Mouse (Mus musculus) NIH3T3 (cell line): Measurements from ENCODE around the gene Gm17545.
A peak's percentile ranks its signal among the peaks of the same experiment; 100 is the strongest.

Source experiments
- DNase-seq: peaks from one replicate; pipeline ENCODE4 v3.0.0-alpha.2; 2012; ENCODE audit warnings: low read depth

The Gm17545 gene

GRCm38 (mm10) chr9:22445123-22445522 lies 9.0 kb upstream of the Gm17545 start:
- DNase-seq: no peak

GRCm38 (mm10) chr9:22447213-22447612 lies 6.9 kb upstream of the Gm17545 start:
- DNase-seq: no peak

- peak; percentile 9 for DNase-seq
Observed at GRCm38 (mm10) chr9:22448420-22448819, 5.7 kb upstream of the Gm17545 start.

- no peak for DNase-seq
Observed at GRCm38 (mm10) chr9:22449209-22449608, 4.9 kb upstream of the Gm17545 start.

- DNase-seq: no peak
Observed at GRCm38 (mm10) chr9:22452697-22453096, 1.4 kb upstream of the Gm17545 start.

- no peak for DNase-seq
Observed at GRCm38 (mm10) chr9:22453501-22453924, 577 bp upstream of the Gm17545 start.

- no peak for DNase-seq
Observed at GRCm38 (mm10) chr9:22455041-22455440, 951 bp downstream of the Gm17545 start.

- DNase-seq: no peak
Observed at GRCm38 (mm10) chr9:22457142-22457835, 3.2 kb downstream of the Gm17545 start.

GRCm38 (mm10) chr9:22461946-22462345 lies 7.9 kb downstream of the Gm17545 start:
- DNase-seq: peak; percentile 14

GRCm38 (mm10) chr9:22466212-22466611 lies 12.1 kb downstream of the Gm17545 start:
- no peak for DNase-seq

GRCm38 (mm10) chr9:22467371-22468169 lies 13.5 kb downstream of the Gm17545 start:
- peak; percentile 33 for DNase-seq

GRCm38 (mm10) chr9:22468170-22468898 lies 14.2 kb downstream of the Gm17545 start:
- DNase-seq: peak; percentile 86

- DNase-seq: no peak
Observed at GRCm38 (mm10) chr9:22468899-22469259, 14.8 kb downstream of the Gm17545 start.

GRCm38 (mm10) chr9:22469643-22470042 lies 15.6 kb downstream of the Gm17545 start, which contains the start of gene Rp9:
TSS of gene Rp9 (minus strand) at chr9:22469743.
- DNase-seq: no peak

- DNase-seq: peak; percentile 85
Observed at GRCm38 (mm10) chr9:22475424-22475868, 21.4 kb downstream of the Gm17545 start, which contains the start of gene Bbs9. TSS of gene Bbs9 (plus strand) at chr9:22475715.

GRCm38 (mm10) chr9:22476265-22476664 lies 22.2 kb downstream of the Gm17545 start:
- peak; percentile 32 for DNase-seq

GRCm38 (mm10) chr9:22478946-22479345 lies 24.9 kb downstream of the Gm17545 start:
- no peak for DNase-seq

GRCm38 (mm10) chr9:22483866-22484561 lies 29.9 kb downstream of the Gm17545 start:
- peak; percentile 10 for DNase-seq

GRCm38 (mm10) chr9:22484562-22485308 lies 30.6 kb downstream of the Gm17545 start:
- peak; percentile 6 for DNase-seq

GRCm38 (mm10) chr9:22486211-22486610 lies 32.1 kb downstream of the Gm17545 start:
- no peak for DNase-seq

GRCm38 (mm10) chr9:22488963-22489362 lies 34.9 kb downstream of the Gm17545 start:
- no peak for DNase-seq
